Mouse (Mus musculus) heart, adult 18-20 months (tissue): ENCODE measurements at regions not wholly inside any gene's neighbourhood (a gene's known extent, or its start where the extent isn't known, plus 50 kb on each side); places are given as distances from the start of the nearest gene placed in this dataset.
A peak's percentile ranks its signal among the peaks of the same experiment; 100 is the strongest.

ENCODE experiments used
- DNase-seq, 2 experiments: peaks; one replicate each; pipeline ENCODE4 v3.0.0; 2021 to 2022; ENCODE audit warnings: mixed read lengths in 1 of 2

DNA sequence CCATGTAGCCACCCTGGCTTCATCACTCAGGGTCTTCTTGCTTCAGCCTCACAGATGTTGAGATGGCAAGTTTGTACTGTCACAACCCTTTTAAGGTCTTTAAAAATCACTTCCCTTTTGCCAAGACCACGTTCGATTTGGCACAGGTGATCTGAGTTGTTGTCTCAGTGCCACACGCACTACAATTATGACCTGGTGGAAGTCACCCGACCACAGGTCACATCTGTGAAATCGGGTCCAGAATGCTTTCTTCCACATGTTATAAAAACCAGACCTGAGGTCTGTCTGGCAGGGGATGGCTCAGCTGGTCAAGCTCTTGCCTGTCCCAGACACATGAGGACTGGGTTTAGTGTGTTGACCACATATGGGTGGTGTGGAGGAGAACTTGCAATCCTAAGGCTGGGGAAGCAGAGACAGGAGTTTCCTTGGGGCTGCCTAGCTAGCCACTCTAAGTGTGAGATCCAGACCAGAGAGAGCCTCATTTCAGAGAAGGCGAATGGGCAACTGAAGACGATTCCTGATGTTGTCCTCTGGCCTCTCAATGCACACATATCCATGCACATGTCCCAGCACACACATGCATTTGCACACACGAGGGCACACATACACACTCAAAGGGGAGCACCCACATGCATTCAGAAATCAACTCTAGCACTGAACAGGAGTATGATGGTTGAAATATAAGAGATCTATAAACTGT, 176.4 kb downstream of the Foxo1 start:
- no peak for DNase-seq

DNA sequence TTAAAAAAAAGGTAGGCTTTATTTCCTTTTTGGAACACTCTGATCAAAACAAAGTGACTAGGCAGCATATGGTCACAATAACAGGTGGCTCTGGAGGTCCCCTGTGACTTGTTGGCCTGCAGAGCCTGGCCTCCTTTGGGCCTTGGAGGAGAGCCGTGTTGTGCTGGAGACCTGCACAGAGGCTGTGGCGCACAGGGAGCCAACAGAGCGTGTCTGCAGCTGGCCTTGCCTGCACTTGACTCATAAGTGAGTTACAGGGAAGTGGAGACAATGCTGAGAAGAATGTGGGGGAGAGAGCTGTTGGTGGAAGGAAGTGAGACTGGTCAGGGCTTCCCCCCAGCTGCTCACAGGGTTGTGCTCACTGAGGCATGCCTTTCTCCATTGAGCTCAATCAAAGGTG, 175.7 kb downstream of the Foxo1 start:
- DNase-seq: peak; percentile 72 to 92

DNA sequence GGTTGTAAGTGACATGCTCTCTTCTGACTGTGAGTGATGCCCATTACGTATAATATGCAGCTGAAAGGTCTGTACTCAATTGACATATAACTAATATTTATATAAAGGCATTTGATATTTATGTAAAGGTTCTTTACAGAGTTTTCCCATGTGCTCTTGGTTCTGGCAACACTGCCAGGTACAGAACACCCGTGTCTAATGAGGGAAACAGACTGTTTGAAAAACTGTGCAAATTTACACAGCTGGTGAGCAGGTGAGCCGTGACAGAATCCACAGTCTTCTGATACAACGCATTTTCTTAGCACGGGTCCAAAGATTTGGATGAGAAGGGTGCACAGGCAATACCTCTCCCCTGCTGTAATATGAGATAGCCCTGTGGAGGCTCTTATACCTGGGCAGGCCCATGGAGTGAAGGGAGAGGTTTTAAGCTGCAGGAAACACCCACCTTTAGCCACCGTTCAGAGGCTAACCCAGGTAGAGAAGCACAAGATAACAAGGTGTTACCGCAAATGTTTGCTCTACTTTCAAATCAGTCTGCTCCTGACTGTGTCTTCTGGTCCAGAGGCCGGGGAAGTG, 161.0 kb downstream of the Foxo1 start:
- DNase-seq: no peak

DNA sequence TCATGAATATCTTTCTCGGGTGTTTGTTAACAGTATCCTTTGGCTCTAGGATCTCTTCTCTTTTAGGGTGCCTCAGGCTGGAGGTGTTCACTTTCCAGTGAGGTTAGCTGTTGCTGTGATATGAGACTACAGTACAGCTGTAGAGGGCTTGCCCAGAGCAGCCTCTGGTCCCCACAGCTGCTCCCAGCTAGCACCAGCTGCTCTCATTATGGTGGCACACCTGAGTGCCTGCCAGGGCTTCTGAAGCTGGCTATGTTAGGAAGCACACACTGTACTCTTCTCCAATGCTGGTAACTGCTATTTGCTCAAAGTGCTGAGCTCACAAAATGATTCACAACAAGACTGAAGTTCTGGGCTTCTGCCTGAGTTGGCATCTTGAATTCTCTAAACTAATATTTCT, 154.7 kb downstream of the Foxo1 start:
- DNase-seq: no peak

DNA sequence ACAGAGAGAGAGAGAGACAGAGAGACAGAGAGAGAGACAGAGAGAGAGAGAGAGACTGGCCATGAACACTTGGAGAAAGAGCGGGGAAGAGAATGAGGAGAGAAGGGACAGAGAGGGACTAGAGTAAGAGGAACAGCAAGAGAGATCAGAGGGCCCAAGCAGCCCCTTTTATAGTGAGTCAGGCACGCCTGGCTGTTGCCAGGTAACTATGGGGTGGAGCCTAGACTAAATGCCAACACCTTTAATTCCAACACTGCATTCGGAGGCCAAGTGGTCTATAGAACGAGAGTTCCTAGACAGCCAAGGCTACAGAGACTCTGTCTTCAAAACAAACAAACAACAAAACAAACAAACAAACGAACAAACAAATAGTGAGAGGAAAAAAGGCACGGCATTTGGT, 148.1 kb downstream of the Foxo1 start:
- no peak for DNase-seq

- DNase-seq: peak in 1 of 2 experiments; percentile 22
Observed at GRCm38 (mm10) chr3:52415361-52415760, 147.2 kb downstream of the Foxo1 start.

DNA sequence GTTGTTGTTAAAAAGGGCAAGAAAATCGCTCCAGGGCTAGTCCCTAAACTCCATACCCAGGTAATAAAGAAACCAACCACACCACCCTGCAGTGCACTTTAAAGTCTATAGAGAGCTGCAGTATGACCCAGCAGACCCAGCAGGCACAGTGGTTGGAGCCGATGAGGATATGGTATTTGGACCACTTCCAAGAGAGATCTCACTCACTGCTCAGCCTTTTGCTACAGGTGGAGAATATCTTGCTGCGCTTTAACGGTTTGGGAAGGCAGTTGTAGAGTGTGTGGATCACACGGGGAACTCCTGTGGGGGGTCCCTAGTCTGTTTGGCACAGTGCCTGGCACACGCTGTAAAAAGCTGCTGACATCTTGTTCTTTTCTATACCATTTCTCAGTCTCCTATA, 145.9 kb downstream of the Foxo1 start:
- DNase-seq: no peak

- peak in 1 of 2 experiments; percentile 18 for DNase-seq
Observed at GRCm38 (mm10) chr3:52413187-52413746, 145.1 kb downstream of the Foxo1 start.

GRCm38 (mm10) chr3:52411356-52411755, 143.2 kb downstream of the Foxo1 start:
- no peak for DNase-seq

GRCm38 (mm10) chr3:52409465-52409864, 141.3 kb downstream of the Foxo1 start:
- no peak for DNase-seq

GRCm38 (mm10) chr3:52406778-52407318, 138.7 kb downstream of the Foxo1 start:
- no peak for DNase-seq

- peak in 1 of 2 experiments; percentile 74 for DNase-seq
Observed at GRCm38 (mm10) chr3:52404636-52405035, 136.5 kb downstream of the Foxo1 start.

DNA sequence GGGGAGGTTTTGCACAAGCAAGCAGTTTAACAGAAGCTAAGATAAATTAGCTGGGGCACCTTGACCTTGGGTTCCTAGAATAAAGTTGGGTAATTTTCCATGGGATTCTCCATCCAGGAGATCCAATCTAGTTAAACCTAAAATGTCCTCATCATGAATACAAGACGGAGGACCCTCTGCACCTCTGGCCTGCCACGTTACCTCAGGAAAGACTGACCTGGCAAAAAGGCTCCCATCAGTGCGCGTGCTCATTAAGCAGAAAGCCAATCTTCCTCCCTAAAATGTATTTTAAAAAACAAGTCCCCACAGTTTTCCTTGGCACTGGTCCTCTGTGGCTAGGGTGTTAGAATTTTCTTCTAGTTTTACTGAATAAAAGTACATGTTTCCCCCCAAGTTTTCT, 134.9 kb downstream of the Foxo1 start:
- no peak for DNase-seq
